Mouse (Mus musculus): ENCODE measurements around the gene Stx19.

- TF ChIP-seq CTCF (IDR thresholded peaks at IDR 0.05; ENCODE audit: extremely low read depth, insufficient read depth, low read length), result no peak
- TF ChIP-seq POLR2A (IDR thresholded peaks at IDR 0.05; ENCODE audit: extremely low read depth, insufficient read depth, low read length), result no peak
Observed at GRCm38 (mm10) chr16:62807249-62807979, 7.1 kb upstream of the Stx19 start.
